Mouse (Mus musculus): ENCODE measurements at regions not wholly inside any gene's neighbourhood (a gene's known extent, or its start where the extent isn't known, plus 50 kb on each side); places are given as distances from the start of the nearest gene placed in this dataset.
A peak's percentile ranks its signal among the peaks of the same experiment; 100 is the strongest.

DNA sequence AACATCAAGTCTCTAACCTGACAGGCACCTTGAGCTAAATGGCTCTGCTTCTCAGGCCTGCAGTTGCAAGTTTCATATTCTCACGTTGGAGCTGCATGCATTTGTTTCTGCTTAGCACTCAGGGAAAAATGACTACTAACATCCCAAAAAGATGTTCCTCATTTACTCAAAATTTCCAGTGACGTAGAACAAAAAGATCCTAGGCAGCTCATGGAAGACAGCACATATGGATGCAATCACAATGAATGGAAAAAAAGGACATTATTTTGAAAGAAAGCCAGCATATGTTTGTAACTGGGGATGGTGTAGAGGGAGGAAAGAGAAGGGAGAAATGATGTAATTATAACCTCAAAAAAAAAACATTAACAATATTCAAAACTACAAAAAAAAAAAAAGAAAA lies 751.2 kb upstream of the Fbxo33 start:
- H3K27ac ChIP-seq (ENCODE audit: low read depth, low read length), result no peak overlapping the region
- no peaks in the 10 kb centered on the region for H3K27me3 ChIP-seq (replicated peaks; ENCODE audit: control insufficient read depth, insufficient read depth, low read length)
- 71% methylated on average over 2 of the region's 2 CpGs for WGBS
- no peak for ATAC-seq
- no peak overlapping the region for H3K9ac ChIP-seq (ENCODE audit: low read depth, low read length)
- no peak overlapping the region for H3K4me2 ChIP-seq (ENCODE audit: low read length)
- no peaks in the 10 kb centered on the region for H3K36me3 ChIP-seq (ENCODE audit: control insufficient read depth, insufficient read depth, low read length)
- no peaks in the 10 kb centered on the region for H3K9me3 ChIP-seq (ENCODE audit: control insufficient read depth, low read length)
- no peaks in the 10 kb centered on the region for H3K4me1 ChIP-seq (ENCODE audit: control insufficient read depth, insufficient read depth, low read depth, low read length)
- no peak overlapping the region for H3K4me3 ChIP-seq (ENCODE audit: low read length)

DNA sequence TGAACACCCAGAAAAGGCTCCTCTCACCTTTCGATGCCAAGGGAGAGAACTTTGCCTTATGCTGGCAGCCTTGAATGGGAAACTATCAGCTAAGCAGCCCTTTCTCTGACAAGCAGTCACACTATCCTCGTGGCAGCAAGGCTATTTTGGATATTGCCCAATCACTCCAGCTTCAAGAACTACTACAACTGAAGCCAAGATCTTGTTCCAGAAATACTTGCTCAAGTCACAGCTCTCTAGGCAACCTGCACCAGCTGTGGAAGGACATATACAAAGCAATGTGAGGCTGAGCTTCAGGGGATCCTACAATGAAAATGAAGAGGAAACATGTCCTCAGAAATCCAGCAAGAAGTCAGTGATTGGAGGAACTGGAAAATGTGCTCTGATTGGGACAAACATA lies 750.4 kb upstream of the Fbxo33 start:
- WGBS, result 70% methylated on average over 2 of the region's 2 CpGs
- no peak for ATAC-seq

DNA sequence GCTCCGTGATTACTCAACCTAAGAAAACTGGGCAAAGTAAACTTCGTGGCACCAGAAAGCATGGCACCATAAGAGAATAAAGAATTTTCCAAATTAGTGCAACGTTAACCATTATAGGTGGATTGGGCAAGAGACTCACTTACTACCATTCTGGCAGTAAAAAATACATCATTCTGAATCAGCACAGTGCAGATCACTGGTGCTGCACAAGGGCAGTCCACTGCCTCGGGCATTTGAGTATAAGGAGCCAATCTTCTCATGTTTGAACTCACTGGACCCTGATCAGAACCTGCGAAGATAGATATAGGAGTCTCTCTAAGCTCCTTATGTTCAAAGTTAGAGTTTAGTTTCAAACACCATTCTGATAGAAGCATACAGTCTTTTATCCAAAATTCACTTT lies 747.7 kb upstream of the Fbxo33 start:
- no peak overlapping the region for H3K4me3 ChIP-seq (ENCODE audit: low read length)
- H3K9ac ChIP-seq (ENCODE audit: low read depth, low read length), result no peak overlapping the region
- H3K4me1 ChIP-seq (ENCODE audit: control insufficient read depth, insufficient read depth, low read depth, low read length), result no peaks in the 10 kb centered on the region
- WGBS, result 84% methylated on average over 5 of the region's 5 CpGs
- H3K27ac ChIP-seq (ENCODE audit: low read depth, low read length), result no peak overlapping the region
- no peak overlapping the region for H3K4me2 ChIP-seq (ENCODE audit: low read length)
- no peaks in the 10 kb centered on the region for H3K36me3 ChIP-seq (ENCODE audit: control insufficient read depth, insufficient read depth, low read length)
- no peaks in the 10 kb centered on the region for H3K9me3 ChIP-seq (ENCODE audit: control insufficient read depth, low read length)
- ATAC-seq, result no peak
- no peaks in the 10 kb centered on the region for H3K27me3 ChIP-seq (replicated peaks; ENCODE audit: control insufficient read depth, insufficient read depth, low read length)

More for the DNA sequence above, 750.4 kb upstream of the Fbxo33 start:
- Histone ChIP-seq H3K27me3 (replicated peaks; ENCODE audit: control insufficient read depth, insufficient read depth, low read length) (no peaks in the 10 kb centered on the region), H3K4me2 (ENCODE audit: low read length) (no peak overlapping the region), H3K4me3 (ENCODE audit: low read length) (no peak overlapping the region), H3K9ac (ENCODE audit: low read depth, low read length) (no peak overlapping the region), H3K4me1 (ENCODE audit: control insufficient read depth, insufficient read depth, low read depth, low read length) (no peaks in the 10 kb centered on the region), H3K9me3 (ENCODE audit: control insufficient read depth, low read length) (no peaks in the 10 kb centered on the region), H3K27ac (ENCODE audit: low read depth, low read length) (no peak overlapping the region), H3K36me3 (ENCODE audit: control insufficient read depth, insufficient read depth, low read length) (no peaks in the 10 kb centered on the region)

DNA sequence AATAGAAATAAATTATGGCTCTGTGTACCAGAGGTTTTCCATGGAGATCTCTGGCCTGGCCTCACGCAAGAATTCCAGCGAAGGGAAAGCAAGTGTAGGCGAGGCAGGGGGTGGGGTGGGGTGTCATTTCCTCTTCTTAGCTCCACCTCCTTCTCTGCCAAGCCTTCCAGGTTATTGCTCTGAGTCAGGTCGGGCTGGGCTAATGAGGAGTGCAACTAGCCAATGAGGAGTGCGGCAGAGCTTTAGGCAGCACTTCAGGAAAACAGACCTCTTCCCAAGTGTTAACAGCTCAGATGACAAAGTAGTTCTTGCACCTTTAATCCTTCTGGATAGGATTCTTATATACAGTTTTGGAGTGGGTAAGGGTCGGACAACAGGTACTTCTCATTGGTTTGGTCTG lies 741.6 kb upstream of the Fbxo33 start:
- H3K4me1 ChIP-seq (ENCODE audit: control insufficient read depth, insufficient read depth, low read depth, low read length), result no peaks in the 10 kb centered on the region
- ATAC-seq, result no peak
- H3K9me3 ChIP-seq (ENCODE audit: control insufficient read depth, low read length), result no peaks in the 10 kb centered on the region
- H3K27ac ChIP-seq (ENCODE audit: low read depth, low read length), result no peak overlapping the region
- no peaks in the 10 kb centered on the region for H3K27me3 ChIP-seq (replicated peaks; ENCODE audit: control insufficient read depth, insufficient read depth, low read length)
- WGBS, result 63% methylated on average over 6 of the region's 6 CpGs
- H3K4me3 ChIP-seq (ENCODE audit: low read length), result no peak overlapping the region
- H3K9ac ChIP-seq (ENCODE audit: low read depth, low read length), result no peak overlapping the region
- H3K4me2 ChIP-seq (ENCODE audit: low read length), result no peak overlapping the region
- no peaks in the 10 kb centered on the region for H3K36me3 ChIP-seq (ENCODE audit: control insufficient read depth, insufficient read depth, low read length)

DNA sequence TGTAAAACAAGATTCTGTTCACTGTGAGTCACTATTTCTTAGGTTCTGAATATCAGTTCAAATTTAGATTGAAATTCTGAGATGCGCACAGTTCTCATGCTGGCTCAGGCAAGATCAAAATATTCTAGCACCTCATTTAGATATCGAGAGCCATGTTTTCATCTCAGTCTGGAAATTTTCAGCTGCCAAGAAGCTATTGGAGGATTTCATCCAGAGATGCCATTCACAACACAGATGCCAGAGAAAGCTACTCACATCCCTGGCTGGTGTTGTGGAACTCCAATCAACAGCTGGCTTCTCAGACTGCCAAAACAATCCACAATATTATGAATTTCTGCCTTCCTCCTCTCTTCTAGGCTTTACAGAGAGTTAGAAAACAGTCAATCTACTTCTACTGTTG lies 712.9 kb upstream of the Fbxo33 start:
- H3K36me3 ChIP-seq (ENCODE audit: control insufficient read depth, insufficient read depth, low read length), result no peaks in the 10 kb centered on the region
- WGBS, result 94% methylated on average over 2 of the region's 2 CpGs
- no peak overlapping the region for H3K4me2 ChIP-seq (ENCODE audit: low read length)
- no peaks in the 10 kb centered on the region for H3K27me3 ChIP-seq (replicated peaks; ENCODE audit: control insufficient read depth, insufficient read depth, low read length)
- no peak overlapping the region for H3K4me3 ChIP-seq (ENCODE audit: low read length)
- H3K4me1 ChIP-seq (ENCODE audit: control insufficient read depth, insufficient read depth, low read depth, low read length), result no peaks in the 10 kb centered on the region
- no peak for ATAC-seq
- H3K9ac ChIP-seq (ENCODE audit: low read depth, low read length), result no peak overlapping the region
- no peaks in the 10 kb centered on the region for H3K9me3 ChIP-seq (ENCODE audit: control insufficient read depth, low read length)
- no peak overlapping the region for H3K27ac ChIP-seq (ENCODE audit: low read depth, low read length)

DNA sequence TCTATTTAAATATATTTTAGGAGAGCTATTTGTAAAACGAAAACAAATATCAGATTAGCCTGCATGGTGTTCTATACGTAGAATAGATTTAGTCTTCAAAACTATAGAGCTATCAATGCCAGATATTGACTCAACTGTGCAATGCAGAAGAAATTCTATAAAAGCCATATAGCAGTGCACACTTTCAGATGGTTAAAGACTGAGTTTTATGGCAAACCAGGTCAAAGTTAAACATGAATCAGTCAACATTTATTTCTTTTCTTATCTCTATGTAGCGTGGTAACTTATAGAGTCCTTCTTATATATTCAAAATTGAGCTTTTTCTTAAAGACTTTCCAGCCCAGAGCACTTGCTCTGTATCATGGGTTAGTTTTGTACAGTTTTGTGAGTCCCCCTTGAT lies 705.5 kb upstream of the Fbxo33 start:
- no peaks in the 10 kb centered on the region for H3K4me1 ChIP-seq (ENCODE audit: control insufficient read depth, insufficient read depth, low read depth, low read length)
- H3K36me3 ChIP-seq (ENCODE audit: control insufficient read depth, insufficient read depth, low read length), result no peaks in the 10 kb centered on the region
- no peaks in the 10 kb centered on the region for H3K9me3 ChIP-seq (ENCODE audit: control insufficient read depth, low read length)
- no peaks in the 10 kb centered on the region for H3K27me3 ChIP-seq (replicated peaks; ENCODE audit: control insufficient read depth, insufficient read depth, low read length)
- H3K4me2 ChIP-seq (ENCODE audit: low read length), result no peak overlapping the region
- H3K4me3 ChIP-seq (ENCODE audit: low read length), result no peak overlapping the region
- WGBS, result 85% methylated on average over 3 of the region's 3 CpGs
- H3K9ac ChIP-seq (ENCODE audit: low read depth, low read length), result no peak overlapping the region
- H3K27ac ChIP-seq (ENCODE audit: low read depth, low read length), result no peak overlapping the region
- ATAC-seq, result no peak

DNA sequence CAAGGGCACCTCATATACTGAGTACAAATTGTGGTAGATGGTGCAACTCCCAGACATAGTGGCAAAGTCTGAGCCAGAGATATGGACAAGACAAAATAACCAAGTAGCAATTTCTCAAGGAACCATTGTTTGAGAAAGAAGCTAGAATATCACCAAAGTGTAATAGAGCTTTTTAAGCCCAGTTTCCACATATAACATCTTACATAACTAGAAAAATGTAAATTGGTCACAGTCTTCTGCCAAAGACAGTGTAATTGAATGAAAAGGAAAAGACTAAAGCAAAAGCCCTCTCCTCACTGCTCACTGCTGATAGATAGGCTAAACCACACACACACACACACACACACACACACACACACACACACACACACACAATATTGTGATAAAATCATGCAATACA lies 679.4 kb upstream of the Fbxo33 start:
- Histone ChIP-seq H3K9ac (ENCODE audit: low read depth, low read length) (no peak overlapping the region), H3K27me3 (replicated peaks; ENCODE audit: control insufficient read depth, insufficient read depth, low read length) (no peaks in the 10 kb centered on the region), H3K27ac (ENCODE audit: low read depth, low read length) (no peak overlapping the region), H3K9me3 (ENCODE audit: control insufficient read depth, low read length) (no peaks in the 10 kb centered on the region), H3K4me1 (ENCODE audit: control insufficient read depth, insufficient read depth, low read depth, low read length) (no peaks in the 10 kb centered on the region), H3K4me2 (ENCODE audit: low read length) (no peak overlapping the region), H3K36me3 (ENCODE audit: control insufficient read depth, insufficient read depth, low read length) (no peaks in the 10 kb centered on the region), H3K4me3 (ENCODE audit: low read length) (no peak overlapping the region)
- ATAC-seq, result no peak

DNA sequence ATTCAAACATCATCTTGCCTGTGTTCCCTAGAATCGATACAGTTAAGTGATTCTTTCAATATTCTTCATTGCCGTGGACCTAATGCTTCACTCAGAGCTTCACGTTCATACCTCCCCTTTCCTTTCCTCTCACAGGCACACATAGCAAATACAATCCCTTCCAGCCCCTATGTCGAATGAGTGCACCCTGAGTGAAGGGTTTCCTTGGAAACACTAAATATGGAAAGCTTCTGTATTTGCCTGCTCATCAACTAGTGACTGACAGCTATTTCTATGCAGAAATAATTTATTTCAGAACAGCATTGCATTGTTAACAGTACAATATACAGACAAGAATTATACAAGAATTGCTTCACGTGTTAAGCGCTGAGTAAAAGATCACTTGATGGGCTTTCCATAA lies 671.4 kb upstream of the Fbxo33 start:
- Histone ChIP-seq H3K4me3 (ENCODE audit: low read length) (no peak overlapping the region), H3K27ac (ENCODE audit: low read depth, low read length) (no peak overlapping the region), H3K4me2 (ENCODE audit: low read length) (no peak overlapping the region), H3K4me1 (ENCODE audit: control insufficient read depth, insufficient read depth, low read depth, low read length) (no peaks in the 10 kb centered on the region), H3K9me3 (ENCODE audit: control insufficient read depth, low read length) (no peaks in the 10 kb centered on the region), H3K9ac (ENCODE audit: low read depth, low read length) (no peak overlapping the region), H3K27me3 (replicated peaks; ENCODE audit: control insufficient read depth, insufficient read depth, low read length) (no peaks in the 10 kb centered on the region), H3K36me3 (ENCODE audit: control insufficient read depth, insufficient read depth, low read length) (no peaks in the 10 kb centered on the region)
- ATAC-seq, result peak; percentile 40; the same call in 1 of the 2 replicates
- 68% methylated on average over 6 of the region's 6 CpGs for WGBS

Data from hindbrain, embryonic 16.5 days (tissue).